Mouse (Mus musculus) urinary bladder, postnatal 14 days (tissue): ENCODE results near the gene Gpr84.

ENCODE experiments used
- DNase-seq: peaks from one replicate; pipeline ENCODE4 v3.0.0; 2021; ENCODE audit warnings: low spot score

Gene Gpr84

DNA sequence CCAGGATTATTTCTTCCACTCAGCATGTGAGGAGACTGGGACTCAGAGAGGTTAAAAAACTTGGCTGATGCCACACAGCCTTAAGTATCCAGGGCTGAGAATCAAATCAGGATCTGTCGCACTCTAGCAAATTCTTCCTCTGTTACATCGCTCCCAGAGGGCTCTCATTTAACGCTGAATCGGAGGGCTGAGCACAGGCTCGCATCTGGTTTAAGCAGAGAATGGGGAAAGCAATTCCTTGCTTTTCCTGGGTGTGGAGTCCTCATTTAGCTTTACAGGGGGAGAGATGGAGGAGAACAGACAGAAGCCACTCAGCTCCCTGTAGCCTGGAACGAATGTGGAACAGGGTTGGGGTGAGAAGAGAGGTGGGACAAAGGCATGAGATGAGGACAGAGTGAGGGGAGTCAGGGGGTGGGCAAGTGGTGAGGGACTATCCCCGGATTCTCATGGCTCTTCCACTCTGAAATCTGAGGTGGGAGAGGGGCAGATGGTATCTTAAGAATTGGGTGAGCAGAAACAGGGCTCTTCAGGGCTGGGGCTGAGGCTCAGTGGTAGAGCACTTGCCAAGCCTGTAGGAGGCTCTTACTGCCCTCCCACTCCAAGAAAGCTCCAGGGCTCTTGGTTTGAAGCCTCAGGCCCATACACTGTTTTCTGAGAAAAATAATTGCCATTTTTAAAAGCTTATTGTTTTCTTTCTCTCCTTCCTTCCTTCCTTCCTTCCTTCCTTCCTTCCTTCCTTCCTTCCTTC is 25.2 kb upstream of the Gpr84 start:
- no peak for DNase-seq

DNA sequence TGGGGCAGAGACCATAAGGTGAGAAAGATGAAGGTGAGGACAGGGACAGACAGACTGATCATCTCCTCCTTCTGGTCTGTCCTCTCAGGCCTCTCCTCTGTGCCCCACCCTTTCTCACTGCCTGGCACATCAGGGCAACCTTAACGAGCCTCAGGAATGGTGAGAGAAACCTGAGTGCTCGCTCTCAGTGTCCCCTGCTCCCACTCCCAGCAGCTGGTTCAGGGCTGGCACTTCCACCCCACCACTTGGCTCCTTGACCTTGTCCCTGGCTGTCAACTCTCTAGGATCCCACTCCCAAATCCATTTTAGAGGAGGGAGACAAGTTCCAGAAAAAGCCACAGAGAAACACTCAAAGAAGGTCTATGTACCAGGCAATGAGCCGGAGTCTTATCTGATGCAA is 24.6 kb upstream of the Gpr84 start:
- DNase-seq = no peak

DNA sequence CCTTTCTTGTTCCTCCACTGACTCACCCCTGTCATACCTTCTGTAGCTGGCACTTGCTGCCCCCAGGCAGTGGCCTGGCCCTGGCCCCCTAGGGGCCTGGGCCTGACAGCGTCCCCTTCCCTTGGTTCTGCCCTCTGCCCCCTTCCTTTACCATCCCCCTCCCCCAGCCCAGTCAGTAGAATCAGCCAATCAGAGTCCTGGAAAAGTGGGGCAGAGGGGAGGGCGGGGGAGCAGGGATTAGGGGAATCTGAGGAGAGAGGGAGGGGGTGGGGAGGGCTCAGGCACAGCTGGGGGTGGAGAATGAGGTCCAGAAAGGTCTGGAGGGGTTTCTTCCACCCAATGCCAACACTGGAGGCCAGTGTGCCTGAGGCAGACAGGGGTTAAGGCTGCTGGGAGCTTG is 23.8 kb upstream of the Gpr84 start:
- no peak for DNase-seq

DNA sequence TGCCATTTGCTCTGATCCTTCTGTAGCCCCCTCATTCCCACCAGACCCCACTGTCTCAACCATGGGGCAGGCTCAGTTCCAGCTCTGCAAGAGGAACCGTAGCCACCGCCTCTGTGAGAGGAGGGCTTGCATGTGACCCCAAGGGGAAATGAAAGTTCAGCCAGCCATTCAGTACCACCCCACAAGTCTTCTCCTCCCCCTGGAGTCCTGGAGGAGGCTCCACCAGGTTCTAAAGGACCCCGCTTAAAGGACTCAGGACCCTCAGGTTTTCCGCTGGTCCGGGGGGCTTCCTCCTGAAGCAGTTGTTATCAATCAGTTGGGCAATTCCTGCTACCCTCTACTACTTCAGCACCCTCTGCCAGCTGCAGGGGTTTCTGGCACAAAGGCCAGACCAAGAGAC is 23.3 kb upstream of the Gpr84 start:
- DNase-seq = no peak

DNA sequence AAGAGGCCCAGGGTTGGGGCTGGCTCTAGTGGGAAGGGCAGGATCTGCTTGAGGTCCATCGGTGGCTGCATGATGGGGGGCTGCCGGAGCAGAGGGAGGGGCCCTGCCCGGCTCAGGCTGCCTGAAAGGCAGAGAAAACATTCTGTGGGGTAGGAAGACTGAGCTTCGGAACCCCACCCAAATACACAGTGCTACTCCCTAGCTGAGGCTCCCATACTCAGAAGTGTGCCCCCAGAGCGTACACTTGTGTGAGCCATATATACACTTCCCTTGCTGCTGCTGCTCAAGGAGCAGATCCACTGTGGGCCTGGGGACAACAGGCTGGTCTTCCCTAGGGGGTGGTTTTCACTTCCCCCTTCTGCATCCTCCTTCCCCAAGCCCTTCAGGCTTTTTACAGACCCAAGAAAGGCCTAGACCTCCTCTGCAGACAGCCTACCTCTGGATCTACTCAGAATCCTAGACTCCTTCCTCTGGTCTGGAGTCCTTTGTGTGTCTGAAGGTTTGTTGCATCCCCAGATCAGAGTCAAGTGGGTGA is 22.7 kb upstream of the Gpr84 start:
- no peak for DNase-seq

DNA sequence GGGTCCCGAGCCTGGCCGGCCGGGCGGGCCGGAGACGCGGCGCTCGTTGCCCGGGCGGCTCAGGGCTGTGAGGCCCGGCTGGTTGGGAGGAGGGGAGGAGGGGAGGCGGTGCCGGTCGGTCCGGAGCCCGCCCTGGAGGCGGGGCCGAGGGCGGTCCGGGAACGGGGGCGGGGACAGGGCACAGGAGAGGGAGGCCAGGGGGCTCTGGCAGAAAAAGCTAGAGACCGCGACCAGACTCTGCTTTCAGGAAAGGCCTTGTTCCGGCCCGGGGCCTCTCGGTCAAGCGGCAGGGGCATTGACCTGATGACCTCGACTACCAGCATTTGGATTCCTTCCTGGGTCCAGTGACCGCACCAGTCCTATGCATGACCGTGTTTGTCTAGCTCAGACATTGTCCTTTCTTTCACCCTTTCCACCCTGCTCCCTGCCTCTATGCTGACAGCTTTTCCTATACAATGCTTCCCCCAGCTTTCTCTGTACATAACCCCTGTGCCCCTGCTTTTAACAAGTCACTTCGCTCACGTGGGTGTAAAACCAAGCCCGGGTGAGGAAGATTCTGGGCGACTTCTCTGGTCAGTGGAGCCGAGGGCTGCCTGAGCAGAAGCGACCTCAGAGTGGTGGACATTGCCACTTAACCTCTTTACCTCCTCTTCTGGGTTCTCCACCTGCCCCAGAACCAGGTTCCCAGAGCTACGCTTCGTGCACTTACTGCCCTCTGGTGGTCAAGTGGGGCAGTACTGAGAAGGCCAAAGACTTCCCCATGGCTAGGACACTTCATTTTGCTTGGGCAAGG is 13.2 kb upstream of the Gpr84 start:
- DNase-seq = peak; percentile 91

DNA sequence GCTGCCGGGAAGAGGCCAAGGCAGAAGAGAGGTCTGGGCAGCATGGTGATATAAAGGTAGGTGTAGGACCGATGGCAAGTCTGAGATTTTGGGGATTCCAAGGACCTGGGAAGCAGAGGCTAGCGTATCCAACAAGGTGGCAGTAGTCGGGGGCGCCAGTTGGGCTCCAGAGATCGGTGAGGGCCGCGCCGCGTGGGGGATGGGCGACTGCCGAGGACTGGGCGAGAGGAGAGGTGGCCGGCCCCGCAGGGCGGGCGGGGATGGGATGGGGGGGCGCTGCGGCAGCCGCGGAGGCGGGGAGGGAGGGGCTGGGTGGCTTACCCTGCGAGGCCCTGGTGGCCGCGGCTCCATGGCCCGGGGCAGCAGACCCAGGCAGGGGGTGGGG is 12.7 kb upstream of the Gpr84 start:
- peak; percentile 55 for DNase-seq

DNA sequence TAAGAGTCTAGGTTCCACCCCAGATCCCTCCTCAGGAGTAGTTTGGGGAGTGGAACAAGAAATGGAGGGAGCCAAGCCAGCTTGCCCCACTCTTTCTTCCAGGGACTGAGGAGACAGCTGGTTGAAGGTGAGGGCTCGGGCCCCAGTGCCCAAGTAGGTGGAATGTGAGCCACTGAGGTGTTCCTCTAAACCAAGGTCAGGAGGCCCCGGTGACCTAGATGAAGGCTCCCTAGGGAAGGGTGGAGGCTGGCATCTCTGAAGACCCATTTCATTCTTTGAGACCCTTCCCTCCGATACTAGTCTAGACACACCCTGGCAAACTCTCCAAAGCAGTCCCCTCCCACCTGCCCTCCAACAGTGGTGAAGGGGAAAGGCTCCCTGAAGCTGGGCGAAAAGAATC is 12.0 kb upstream of the Gpr84 start:
- no peak for DNase-seq

DNA sequence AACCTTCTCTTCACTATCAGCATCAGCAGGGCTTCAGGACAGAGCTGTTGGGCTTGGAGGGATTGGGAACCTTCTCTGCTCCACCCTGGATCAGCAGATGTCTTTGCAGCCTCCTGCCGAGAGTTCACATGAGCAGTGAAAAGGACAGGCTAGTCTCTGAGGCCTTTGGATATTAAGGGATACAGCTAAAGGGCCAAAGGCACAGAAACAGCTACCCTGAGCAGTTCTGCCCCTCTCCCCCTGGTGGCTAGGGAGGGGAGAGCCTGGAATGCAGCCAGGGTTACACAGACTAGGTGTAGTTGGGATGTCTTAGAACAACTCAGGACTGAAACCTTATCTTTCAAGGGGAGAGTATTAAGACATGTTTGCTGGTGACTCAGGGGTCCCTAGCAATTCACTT is 10.7 kb upstream of the Gpr84 start:
- no peak for DNase-seq

DNA sequence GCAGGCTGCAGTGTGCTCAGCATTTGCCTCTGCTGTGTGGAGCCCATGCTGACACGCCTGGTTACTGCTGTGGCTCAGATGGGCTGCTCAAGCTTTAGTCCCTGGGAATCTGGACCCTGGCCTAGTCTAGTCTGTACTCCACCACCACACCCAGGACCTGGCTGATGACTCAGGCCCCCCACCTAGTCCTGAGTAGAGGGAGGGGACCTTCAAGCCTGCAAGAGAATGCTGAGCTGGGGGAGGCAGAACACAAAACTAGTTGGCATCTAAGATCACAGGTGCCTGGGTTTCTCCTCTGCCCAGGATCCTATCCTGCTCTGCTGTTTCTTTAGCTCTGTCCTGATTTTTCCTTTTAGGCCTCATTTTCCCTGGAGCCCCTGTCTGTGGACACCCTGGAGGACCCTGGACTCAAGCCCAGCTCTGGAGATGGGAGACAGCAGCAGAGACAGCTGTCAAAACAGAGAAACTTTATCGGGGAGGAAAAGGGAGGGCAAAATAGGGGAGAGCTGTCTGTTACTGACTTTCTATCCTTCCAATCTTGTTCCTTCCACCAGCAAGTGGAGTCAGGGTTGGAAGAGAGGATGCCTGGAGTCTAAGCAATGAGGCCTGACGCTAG is 7.9 kb upstream of the Gpr84 start:
- no peak for DNase-seq

DNA sequence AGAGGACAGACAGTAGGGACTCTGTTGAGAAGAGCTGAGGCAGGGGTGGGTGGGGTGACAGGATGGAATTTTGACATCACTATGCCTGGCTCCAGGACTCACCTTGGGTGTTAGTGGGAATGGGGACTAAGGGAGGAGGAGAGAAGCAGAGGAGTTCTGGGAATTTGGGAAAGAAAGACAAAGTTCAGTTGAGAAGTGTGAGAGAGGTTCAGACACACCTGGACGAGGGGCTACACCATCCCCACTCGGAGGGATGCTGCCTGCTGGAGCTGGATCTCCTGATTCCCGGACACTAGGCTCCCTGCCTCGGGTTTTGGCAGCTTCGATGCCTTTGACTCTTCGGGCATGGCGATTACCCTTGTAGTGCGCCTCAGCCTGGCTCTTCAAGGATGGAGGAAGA is 7.3 kb upstream of the Gpr84 start:
- no peak for DNase-seq

DNA sequence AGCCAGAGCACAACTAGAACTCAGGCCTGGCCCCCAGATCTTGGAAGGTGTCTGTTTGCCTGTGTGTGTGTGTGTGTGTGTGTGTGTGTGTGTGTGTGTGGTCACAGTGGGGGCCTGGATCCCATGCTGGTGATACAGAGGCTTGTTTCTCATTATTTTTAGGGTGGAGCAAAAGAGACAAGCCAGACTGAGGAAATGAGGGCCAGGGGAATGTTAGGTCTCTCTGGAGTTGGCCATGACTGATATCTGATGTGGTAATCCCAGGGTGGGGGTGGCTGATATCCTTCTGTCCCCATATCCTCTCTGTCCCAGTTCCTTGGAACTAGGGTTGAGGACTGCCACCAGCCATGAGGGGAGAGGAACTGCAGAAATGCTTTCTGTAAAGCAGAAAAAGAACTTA is 6.7 kb upstream of the Gpr84 start:
- DNase-seq = no peak

DNA sequence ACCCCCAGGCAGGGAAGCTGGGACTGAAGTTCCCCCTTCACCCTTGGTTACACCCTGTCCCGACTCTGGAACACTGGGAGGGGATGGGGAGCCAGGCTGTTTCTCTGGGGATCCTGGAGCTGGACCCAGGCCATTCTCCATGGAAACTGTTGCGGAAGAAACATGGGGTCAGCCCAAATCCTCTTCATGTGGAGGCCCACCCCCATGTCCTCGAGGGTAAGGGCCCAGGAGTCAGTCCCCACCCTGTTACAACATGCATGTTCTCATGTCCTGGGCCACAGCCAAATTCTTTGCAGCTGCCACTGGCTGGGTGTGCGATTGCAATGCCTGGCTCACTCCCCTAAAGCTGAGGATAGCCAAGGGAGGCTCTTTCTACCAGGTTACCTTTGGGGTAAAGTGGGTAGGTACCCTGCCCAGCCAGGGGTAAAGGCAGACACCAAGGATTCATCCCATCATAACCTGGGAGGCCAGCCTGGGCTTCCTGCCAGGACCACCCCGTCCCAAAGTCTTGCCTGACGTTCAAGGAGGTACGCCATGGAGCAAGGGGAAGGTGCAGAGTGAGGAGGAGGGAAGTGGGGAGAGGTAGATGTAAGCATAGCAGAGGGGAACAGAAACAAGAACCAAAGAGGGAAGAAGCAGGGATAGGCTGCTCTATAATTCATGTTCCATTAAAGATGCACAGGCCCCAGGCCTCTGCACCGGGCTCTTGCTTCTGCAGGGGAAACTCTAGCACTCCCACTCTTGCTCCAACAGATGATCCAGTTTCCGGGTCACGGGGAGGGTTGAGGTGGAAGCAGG is 5.8 kb upstream of the Gpr84 start:
- peak; percentile 62 for DNase-seq

DNA sequence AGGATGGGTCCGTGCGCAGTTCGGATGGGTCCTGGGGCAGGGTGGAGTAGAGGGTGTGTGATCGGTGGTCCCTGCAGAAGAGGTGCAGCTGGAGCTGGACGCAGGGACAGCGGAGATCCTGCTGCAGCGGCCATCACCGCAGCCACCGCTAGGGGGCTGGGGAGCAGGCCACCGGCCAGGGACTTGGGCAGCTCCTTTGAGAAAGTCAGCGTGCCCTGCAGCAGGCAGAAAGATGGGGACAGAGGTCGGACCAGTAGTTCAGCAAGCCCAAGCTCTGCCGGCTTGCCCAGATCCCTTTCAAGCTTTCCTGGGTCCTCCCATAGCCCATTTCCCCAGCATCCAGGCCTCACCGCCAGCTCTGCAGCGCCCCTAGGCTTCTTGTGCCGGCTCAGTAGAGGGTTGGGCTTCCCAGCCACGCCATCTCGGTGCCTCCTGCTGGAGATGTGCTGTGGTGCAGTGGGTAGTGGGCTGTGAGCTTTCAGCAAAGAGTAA is 4.6 kb upstream of the Gpr84 start:
- DNase-seq = peak; percentile 80

DNA sequence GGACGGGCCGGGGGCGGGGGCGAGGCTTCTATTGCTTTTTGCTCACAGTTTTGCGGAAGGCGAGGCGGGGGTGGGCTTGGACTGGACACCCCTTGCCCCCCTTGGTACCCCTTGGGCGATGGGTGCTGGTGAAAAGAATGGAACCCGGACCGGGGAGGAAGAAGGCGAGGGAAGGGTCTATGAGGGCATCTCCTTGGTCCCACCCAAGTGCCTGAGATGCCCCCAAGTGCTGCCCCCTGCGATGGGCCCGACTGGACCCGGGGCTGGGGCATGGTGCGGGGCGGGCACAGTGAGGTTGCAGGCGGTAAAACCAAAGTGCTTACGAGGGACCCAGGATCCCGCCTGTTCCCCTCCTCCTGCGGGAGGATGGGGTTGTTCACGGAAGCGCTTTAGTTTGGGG is 3.8 kb upstream of the Gpr84 start:
- DNase-seq = no peak

DNA sequence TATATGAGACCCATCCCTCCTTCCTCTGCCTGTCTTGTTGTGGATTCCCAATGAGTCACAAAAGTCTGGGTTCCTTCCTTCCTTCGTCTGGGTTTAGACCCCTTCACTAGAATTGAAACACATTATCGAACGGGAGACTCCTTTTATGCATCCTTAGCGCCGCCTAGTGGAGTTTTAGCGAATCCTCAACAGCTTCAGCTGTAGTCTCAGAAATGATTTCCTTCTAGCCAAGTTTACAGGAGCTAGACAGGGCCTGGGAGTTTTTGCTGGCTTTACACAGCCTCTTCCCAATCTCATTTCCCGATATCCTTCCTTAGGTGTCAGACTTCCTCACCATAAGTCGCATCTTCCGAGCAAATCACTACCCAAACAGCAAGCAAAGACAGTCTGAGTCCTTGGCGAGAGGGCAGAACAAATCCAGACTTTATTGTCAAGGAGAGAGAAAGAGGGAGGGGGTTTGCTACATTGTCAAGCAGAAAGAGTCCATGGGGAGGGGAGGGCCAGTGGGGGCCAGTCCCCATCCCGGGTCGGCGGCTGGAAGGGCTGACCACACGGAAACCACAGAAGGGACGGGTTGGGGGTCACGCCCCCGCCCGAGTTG is 3.2 kb upstream of the Gpr84 start:
- peak; percentile 48 for DNase-seq

DNA sequence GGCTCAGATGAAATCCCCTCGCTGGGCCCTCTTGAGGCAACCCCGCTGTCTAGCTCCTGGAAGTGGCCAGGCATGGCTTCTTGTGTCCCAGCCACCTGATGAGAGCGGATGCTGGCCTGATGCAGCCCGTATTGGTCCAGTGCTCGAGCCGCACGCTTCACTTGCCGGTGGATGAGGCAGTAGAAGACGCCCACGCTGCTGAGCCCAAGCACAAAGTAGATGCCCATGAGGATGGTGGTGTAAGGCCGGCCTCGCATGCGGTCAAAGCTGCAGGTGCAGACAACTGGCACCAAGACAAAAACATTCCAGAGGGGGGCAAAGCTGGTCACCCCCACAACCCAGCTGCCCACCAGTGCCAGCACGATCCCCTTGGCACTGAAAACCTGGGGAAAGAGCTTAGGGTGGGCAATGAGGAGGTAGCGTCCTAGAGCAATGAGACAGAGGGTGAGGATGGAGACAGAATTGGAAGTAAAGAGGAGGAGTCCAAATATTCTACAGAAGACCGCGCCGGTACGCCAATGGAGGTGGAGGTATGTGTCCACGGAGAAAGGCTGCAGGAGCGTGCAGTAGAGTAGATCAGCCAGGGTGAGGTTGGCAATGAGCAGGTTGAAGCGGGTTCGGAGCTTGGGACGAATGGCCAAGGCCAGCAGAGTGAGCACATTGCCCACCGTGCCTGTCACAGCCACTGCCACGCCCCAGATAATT is 1.4 kb downstream of the Gpr84 start:
- DNase-seq = no peak

DNA sequence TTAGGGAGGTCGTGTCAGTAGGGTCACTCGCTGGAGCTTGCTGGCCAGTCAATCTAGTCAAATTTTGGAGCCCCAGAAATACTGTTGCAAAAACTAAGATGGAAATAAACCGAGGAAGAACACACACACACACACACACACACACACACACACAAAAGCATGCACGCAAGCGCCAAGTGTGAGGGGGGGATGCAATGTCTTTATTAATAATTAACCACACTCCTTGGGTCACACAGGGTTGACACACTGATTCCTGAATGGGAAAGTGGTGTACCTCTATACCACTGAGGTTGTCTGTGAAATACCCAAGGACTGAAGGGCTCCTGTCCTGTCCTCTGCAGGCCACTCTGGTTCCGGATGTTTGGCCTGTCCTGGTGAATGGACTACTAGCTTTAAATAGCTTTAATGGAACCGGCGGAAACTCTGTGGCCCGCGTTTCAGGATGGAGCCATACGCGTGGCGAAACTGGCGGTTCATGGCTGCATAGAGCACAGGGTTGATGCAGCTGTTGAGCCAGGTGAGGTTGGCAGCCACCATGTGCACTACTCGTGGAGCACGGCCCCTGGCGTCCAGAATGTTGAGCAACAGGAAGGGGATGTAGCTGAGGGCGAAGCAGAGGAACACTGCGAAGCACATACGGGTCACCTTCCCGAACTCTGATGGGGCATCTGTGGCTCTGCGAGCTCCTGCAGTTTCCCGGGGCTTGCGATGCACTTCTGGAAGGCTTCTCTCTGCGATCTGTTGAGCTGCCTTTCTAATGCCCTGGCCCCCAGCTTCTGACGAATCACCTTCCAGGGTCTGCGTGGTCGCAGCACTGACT is 2.1 kb downstream of the Gpr84 start:
- DNase-seq = peak; percentile 43

DNA sequence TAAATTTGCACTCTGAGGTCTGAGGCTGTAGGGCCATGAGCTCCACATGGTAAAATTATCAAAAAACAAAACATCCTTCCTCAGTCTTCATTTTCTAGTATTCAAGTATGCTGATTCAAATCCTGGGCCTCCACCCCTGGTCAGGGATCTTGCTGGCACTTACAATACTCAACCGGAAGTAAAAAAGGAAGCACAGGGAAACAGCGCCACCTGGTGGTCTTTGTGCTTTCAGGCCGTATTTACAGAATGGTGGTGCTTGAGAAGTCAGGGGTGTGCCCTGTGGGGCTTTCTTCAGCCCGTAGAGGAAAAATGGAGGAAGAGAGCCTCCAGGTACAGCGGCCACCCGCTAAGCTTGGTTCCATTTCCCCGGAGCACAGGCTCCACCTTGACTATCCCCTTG is 3.3 kb downstream of the Gpr84 start:
- peak; percentile 93 for DNase-seq
